Mouse (Mus musculus) kidney, adult 18-20 months (tissue): ENCODE data around the gene Ptpn21.
A peak's percentile ranks its signal among the peaks of the same experiment; 100 is the strongest.

Source experiments
- DNase-seq: peaks from one replicate; pipeline ENCODE4 v3.0.0; 2021

Ptpn21 gene

GRCm38 (mm10) chr12:98644852-98645251 is 92.4 kb downstream of the Ptpn21 start:
- DNase-seq = no peak

- DNase-seq = no peak
Measured at GRCm38 (mm10) chr12:98628260-98628970, 108.8 kb downstream of the Ptpn21 start.

- DNase-seq = peak; percentile 86
Measured at GRCm38 (mm10) chr12:98627392-98628259, 109.6 kb downstream of the Ptpn21 start, which contains the start of gene Spata7. Gene Spata7 (plus strand): TSS chr12:98628157.
